Mouse (Mus musculus) stomach, embryonic 15.5 days (tissue): Measurements from ENCODE around the gene Nat8f1. TPM values are rescaled to one million over a fixed set of nuclear protein-coding genes. Genes with fewer than 3 reads are reported as not detected.
"Not testable (repeated sequence)": the region's sequence is repeated elsewhere in the genome, so short reads cannot be mapped to it uniquely, and the experiment has no call there.

ENCODE experiments used
- ATAC-seq: fragments of 200-750 bp; cut with Nextera tagmentation; 2 replicates; pipeline ENCODE4 v1.8.0; 2017; ENCODE audit warnings: low read depth, moderate number of reproducible peaks, moderate TSS enrichment; ENCODE audit not compliant: insufficient read depth, low FRiP score
- H3K27ac ChIP-seq: fragments of 300-500 bp; sonication (generic); 2 replicates; pipeline ENCODE4 v1.5.1; 2015; ENCODE audit warnings: mild to moderate bottlenecking, inconsistent platforms
- H3K27me3 ChIP-seq: fragments of 300-500 bp; sonication (generic); replicated peaks from 2 replicates; pipeline ENCODE4 v1.6.1; 2015; ENCODE audit warnings: inconsistent platforms
- H3K36me3 ChIP-seq: fragments of 300-500 bp; sonication (generic); 2 replicates; pipeline ENCODE4 v1.6.1; 2015; ENCODE audit warnings: inconsistent platforms
- H3K4me1 ChIP-seq: fragments of 300-500 bp; sonication (generic); 2 replicates; pipeline ENCODE4 v1.6.1; 2015; ENCODE audit warnings: inconsistent platforms
- H3K4me2 ChIP-seq: fragments of 300-500 bp; sonication (generic); 2 replicates; pipeline ENCODE4 v1.6.1; 2015; ENCODE audit warnings: mild to moderate bottlenecking, inconsistent platforms
- H3K4me3 ChIP-seq: fragments of 300-500 bp; sonication (generic); replicated peaks from 2 replicates; pipeline ENCODE4 v1.5.1; 2015; ENCODE audit warnings: inconsistent platforms
- H3K9ac ChIP-seq: fragments of 300-500 bp; sonication (generic); 2 replicates; pipeline ENCODE4 v1.6.1; 2015; ENCODE audit warnings: inconsistent platforms
- H3K9me3 ChIP-seq: fragments of 300-500 bp; sonication (generic); 2 replicates; pipeline ENCODE4 v1.6.1; 2016; ENCODE audit warnings: inconsistent platforms
- WGBS: fragments of 180-500 bp; shearing (Covaris S2); methylation state at CpG from one replicate; pipeline ENCODE4 v1.1.7; 2015; 5-methylcytosine and 5-hydroxymethylcytosine counted together
- polyA plus RNA-seq: library from polyadenylated mRNA; unstranded; fragments of >200 nt; fragmentation: Nextera tagmentation; extraction: Ambion mirVana; gene quantifications from 2 replicates; pipeline ENCODE4 v1.2.1, GENCODE M21; 2015

Nat8f1 gene
- polyA plus RNA-seq, 1 experiment from 2014 or later = 6.7 TPM

DNA sequence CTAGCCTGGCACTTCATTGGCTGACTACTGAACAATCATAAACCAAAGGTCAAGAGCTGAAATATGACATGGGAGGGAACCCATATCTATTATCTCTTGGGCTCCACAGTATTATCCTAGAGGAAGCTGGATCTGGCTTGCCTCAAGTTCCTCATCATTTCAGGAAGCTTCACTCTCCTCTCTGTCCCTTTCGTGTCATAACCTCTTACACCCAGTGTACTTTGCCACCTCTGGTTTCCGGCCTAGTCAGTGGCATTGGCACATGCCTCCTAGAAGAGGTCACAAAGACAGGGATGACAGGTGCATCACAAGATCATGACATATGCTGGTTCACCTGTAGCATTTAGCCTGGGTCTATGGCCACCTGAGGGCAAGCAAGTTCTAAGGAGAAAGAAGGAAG lies 13.2 kb downstream of the Nat8f1 start:
- no peaks in the 10 kb centered on the region for H3K27me3 ChIP-seq
- 80% methylated on average over 2 of the region's 2 CpGs for WGBS
- no peak overlapping the region for H3K27ac ChIP-seq

DNA sequence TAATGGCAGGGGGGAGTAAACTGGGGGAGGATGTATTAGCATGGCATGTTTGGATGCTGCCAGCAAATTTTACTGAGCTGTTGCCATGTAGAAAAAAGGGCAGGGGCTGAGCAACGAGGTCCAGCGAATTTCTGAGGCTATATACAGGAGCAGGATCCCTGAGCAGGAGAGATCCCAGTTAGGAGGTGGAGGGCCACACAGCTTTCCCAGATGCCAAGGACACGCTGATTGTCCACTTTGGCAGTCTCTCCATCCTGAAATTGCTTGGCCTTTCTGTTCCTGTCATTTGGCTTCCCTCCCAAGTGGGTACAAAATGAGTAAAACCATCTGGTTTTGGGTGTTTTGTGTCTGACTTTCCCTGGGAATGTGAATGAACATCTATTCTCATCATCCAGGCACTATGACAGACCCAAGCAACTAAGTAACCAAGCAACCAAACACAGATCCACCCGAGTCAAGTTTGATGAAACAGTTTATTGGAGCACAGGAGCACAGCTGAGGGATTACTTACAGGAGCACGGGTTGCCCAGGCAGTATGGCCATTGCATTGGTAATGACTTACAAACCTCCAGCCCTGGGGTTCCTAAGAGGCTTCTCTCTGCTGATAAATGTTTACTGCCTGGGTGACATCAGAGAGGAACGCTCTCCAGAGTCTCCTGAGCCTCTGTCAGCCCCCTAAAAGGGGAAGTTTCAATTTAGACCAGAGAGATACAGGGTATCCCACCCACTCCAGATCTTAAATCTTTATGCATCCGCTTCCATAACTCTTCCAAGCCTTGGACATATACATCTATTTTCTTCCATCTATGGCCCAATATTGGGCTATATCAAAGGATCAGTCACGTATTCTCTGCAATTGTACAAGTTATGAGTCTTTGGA lies 16.7 kb downstream of the Nat8f1 start:
- not testable (repeated sequence) for H3K4me2 ChIP-seq, H3K4me3 ChIP-seq, H3K27me3 ChIP-seq, H3K9ac ChIP-seq, H3K9me3 ChIP-seq, H3K27ac ChIP-seq, H3K36me3 ChIP-seq, H3K4me1 ChIP-seq, ATAC-seq
- WGBS = 68% methylated on average over 7 of the region's 8 CpGs

More for the DNA sequence above, 13.2 kb downstream of the Nat8f1 start:
- Histone ChIP-seq H3K9me3 (no peaks in the 10 kb centered on the region), H3K4me2 (no peak overlapping the region), H3K9ac (no peak overlapping the region), H3K36me3 (no peaks in the 10 kb centered on the region), H3K4me3 (no peak overlapping the region), H3K4me1 (no peaks in the 10 kb centered on the region)
- no peak for ATAC-seq

DNA sequence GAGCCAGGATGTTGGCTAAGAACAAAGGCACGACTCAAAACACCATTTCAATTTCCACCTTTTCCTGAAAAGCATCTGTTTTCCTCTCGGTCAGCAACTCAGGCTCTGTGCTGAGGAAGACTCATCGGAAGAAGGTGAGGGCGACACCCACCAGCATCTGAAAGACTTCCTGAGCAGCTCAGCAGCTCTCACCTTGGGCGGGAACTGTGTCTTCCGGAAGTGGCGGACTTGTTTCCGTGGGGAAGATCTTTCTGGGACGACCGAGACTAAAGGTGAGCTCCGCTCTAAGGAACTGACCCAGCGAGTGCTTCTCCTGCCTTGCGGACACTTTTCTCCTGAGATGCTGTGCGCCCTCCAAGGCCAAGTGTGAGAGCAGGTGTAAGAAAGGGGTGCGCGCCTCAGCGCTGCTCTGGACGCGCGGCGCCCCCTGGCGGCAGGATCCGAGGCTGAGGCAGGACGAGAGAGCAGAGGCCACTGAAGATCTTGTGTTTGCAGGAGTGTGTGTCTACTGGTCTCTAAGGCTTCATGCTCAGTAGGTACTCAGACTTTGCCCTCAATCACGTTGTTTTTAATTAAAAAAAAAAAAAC lies 20.3 kb downstream of the Nat8f1 start:
- WGBS = 71% methylated on average over 25 of the region's 25 CpGs
- not testable (repeated sequence) for ATAC-seq

DNA sequence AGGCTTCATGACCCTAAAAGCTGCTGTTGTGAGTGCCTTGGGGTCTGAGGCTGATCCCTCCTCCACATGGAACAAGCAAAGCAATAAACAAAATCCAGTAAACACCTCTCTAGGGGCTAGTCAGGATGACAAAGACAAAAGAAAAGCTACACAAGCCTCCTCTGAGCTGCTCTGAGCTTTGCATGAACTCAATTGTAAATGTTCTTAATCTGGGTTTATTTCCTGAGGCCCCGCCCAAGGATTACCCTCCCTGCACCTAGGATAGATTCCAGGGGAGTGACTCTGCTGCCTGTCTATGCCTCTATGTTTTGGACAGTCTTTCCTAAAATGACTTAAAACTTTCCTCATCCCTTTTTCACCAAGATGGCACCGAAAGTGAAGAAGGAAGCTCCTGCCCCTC lies 26.5 kb downstream of the Nat8f1 start:
- Histone ChIP-seq H3K9ac (no peak overlapping the region), H3K4me2 (no peak overlapping the region), H3K4me3 (no peak overlapping the region), H3K36me3 (no peaks in the 10 kb centered on the region), H3K27ac (no peak overlapping the region), H3K9me3 (no peaks in the 10 kb centered on the region), H3K4me1 (no peaks in the 10 kb centered on the region), H3K27me3 (no peaks in the 10 kb centered on the region)
- ATAC-seq = no peak
- 85% methylated on average over 2 of the region's 2 CpGs for whole genome bisulfite sequencing

More for the DNA sequence above, 20.3 kb downstream of the Nat8f1 start:
- H3K27me3 ChIP-seq, H3K4me3 ChIP-seq, H3K4me1 ChIP-seq, H3K4me2 ChIP-seq, H3K36me3 ChIP-seq, H3K9ac ChIP-seq, H3K9me3 ChIP-seq, H3K27ac ChIP-seq: not testable (repeated sequence)

DNA sequence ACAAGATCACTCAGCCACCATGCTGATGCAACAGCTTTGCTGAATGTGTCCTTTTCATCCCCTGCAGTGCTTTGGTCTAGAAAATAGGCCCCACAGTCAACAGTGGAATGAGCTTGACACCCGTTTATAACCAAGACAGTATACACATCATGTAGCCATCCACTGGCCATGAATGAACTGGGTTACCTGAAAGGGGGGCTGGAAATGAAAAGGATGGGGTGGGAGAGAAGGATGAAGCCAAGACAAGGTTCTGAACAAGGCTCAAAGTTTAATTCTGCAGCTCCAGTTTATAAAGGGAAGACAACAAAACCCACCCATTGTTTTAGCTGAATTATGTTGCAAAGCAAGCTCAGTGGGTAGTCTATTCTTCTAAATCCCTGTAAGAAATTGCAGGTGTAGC lies 31.2 kb downstream of the Nat8f1 start:
- 86% methylated on average over 1 of the region's 1 CpGs for WGBS
- Histone ChIP-seq H3K27me3 (no peaks in the 10 kb centered on the region), H3K4me3 (no peak overlapping the region), H3K4me1 (no peaks in the 10 kb centered on the region), H3K36me3 (no peaks in the 10 kb centered on the region), H3K4me2 (no peak overlapping the region), H3K27ac (no peak overlapping the region), H3K9ac (no peak overlapping the region), H3K9me3 (peaks cover 10% of the 10 kb centered on the region; the same call in 1 of the 2 replicates)
- ATAC-seq = no peak

DNA sequence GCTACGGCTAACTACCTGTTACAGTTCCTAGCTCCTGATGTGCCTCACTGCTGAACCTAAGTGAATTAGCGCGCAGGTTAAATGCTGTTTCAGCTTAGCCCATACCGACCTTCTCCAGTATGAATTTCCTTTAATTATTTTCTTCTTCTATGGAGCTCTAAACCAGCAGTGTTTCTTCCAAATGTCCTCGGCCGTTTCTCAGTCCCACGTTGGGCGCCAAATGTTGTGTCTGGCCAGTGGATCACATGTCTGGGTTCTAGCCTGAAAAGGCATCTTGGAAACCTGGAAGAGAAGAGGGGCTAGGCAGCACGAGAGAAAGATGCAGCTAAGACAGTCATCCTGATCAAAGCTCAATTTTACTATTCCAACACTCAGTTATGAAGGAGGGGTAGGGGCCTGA lies 32.2 kb downstream of the Nat8f1 start:
- ATAC-seq, H3K36me3 ChIP-seq, H3K4me1 ChIP-seq, H3K9ac ChIP-seq, H3K9me3 ChIP-seq, H3K27ac ChIP-seq, H3K4me3 ChIP-seq, H3K27me3 ChIP-seq, H3K4me2 ChIP-seq: not testable (repeated sequence)
- 92% methylated on average over 9 of the region's 9 CpGs for WGBS

DNA sequence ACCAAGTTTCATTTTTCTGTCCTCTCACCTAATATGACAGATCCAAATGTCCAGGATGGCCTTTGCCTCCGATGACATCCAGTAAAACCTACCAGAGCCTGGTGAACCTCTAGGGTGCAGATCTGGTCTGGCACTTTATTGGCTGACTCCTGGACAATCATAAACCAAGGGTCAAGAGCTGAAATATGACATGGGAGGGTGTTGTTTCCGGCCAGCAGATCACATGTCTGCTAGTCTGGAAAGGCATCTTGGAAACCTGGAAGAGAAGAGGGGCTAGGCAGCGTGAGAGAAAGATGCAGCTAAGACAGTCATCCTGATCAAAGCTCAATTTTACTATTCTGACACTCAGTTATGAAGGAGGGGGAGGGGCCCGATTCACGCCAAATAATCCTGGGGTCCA lies 46.5 kb downstream of the Nat8f1 start, which contains the start of gene Nat8f2:
Gene Nat8f2, minus strand, starts transcription at position 153 of the 400 bp plus-strand sequence.
- H3K9ac ChIP-seq, H3K36me3 ChIP-seq, H3K9me3 ChIP-seq, H3K27me3 ChIP-seq, H3K4me1 ChIP-seq, H3K4me3 ChIP-seq, ATAC-seq, H3K4me2 ChIP-seq, H3K27ac ChIP-seq: not testable (repeated sequence)
- WGBS = 68% methylated on average over 5 of the region's 5 CpGs

DNA sequence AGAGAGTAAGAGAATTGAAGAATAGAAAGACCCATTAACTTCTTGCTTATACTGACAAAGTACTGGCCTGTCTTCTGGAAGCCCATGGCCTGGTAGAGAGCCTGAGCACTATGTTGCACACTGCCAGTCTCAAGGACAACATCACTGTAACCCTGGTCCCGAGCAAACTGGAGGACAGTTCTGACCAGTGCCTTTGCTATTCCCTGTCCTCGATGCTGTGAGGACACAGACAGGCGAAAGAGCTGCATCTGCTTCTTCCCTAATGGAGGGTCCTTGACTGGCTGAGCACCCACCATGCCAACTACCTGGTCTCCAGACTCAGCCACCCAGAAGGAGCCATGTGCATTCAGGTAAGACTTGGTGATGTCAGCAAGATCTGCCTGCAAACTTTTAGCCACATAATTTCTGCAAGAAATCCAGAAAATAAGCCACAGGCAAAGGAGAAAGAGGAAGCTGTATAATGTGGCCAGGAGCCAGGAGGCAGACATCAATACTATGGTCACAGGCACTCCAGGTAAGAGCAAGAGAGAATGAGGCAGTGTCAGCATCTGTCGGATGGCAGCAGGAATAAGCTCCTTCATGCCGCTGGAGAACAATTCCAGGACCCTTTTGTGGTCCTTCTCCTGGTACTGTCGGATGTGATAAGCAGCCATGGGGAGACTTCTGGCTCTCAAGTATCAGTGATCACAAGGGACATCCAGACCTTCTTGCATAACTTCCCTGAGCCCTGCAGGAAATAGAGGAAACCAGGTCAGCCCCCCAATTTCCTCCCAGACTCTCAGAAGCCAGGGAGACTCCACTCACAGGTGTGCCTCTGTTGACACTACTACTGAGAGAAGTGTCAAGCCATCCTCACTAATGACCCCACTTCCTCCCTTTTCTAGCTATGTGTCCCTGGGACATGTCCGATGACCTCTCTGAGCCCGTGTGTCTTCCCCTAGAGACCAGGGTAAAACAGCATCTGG lies 47.5 kb downstream of the Nat8f1 start:
- no peak for ATAC-seq
- no peaks in the 10 kb centered on the region for H3K27me3 ChIP-seq
- no peaks in the 10 kb centered on the region for H3K9me3 ChIP-seq
- H3K36me3 ChIP-seq = no peaks in the 10 kb centered on the region
- H3K4me1 ChIP-seq = no peaks in the 10 kb centered on the region
- no peak overlapping the region for H3K27ac ChIP-seq
- WGBS = 80% methylated on average over 8 of the region's 8 CpGs
- H3K4me2 ChIP-seq = no peak overlapping the region
- H3K4me3 ChIP-seq = no peak overlapping the region
- no peak overlapping the region for H3K9ac ChIP-seq

DNA sequence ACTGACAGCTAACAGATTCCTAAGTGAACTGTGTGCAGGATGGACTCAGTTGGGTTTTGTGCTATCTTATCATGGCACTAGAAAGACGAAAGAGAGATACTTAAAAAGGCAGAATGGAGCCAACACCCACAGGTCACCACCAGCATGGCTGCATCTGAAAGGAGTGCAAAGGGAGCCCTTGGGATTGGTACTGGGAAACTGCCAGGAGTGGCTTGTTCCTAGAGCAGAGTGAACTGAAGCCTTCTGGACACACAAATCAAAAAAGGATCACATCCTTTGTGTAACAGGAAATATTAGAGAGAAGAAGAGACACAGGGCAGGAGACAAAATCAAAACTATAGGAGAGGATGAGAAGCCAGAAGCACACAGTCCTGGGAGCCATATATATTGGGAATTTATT lies 48.5 kb downstream of the Nat8f1 start:
- H3K27ac ChIP-seq, H3K4me3 ChIP-seq, H3K4me1 ChIP-seq, H3K9me3 ChIP-seq, ATAC-seq, H3K9ac ChIP-seq, H3K4me2 ChIP-seq, H3K36me3 ChIP-seq, H3K27me3 ChIP-seq: not testable (repeated sequence)
- 65% methylated on average over 1 of the region's 1 CpGs for WGBS

DNA sequence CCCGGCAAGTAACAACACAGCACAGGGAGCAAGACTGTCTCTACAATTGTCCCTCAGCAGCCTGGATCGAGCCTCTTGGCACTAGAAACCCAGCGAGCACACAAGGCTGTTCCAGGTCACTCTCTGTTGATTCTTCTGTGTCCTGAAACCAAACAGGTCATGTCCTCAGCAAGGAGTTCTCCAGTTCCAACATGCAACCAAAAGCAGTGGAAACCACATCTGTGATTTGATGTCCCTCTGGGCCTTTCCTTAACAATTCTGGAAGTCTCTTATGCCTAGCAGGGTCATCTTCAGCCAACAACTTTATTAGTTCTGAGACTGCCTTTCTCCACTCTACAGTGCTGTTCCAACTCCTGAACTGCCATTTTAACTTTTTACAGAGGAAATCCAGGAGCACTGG lies 49.3 kb downstream of the Nat8f1 start:
- ATAC-seq, H3K4me3 ChIP-seq, H3K27me3 ChIP-seq, H3K4me2 ChIP-seq, H3K36me3 ChIP-seq, H3K9ac ChIP-seq, H3K9me3 ChIP-seq, H3K4me1 ChIP-seq, H3K27ac ChIP-seq: not testable (repeated sequence)
- 81% methylated on average over 3 of the region's 3 CpGs for WGBS

DNA sequence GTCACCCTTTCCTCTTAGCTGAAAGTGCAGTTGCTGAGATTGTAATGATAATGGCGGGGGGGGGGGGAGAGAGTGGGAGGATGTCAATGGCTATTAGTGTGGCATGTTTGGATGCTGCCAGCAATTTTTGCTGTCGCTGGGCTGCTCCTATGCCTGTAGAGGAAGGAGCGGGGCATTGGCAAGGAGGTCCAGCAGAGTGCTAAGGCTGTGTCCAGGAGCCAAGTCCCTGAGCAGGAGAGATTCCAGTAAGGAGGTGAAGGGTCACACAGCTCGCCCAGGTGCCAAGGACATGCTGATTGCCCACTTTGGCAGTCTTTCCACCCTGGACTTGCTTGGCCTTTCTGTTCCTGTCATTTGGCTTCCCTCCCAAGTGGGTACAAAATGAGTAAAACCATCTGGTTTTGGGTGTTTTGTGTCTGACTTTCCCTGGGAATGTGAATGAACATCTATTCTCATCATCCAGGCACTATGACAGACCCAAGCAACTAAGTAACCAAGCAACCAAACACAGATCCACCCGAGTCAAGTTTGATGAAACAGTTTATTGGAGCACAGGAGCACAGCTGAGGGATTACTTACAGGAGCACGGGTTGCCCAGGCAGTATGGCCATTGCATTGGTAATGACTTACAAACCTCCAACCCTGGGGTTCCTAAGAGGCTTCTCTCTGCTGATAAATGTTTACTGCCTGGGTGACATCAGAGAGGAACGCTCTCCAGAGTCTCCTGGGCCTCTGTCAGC lies 50.4 kb downstream of the Nat8f1 start:
- not testable (repeated sequence) for H3K9ac ChIP-seq, H3K27me3 ChIP-seq, H3K9me3 ChIP-seq, H3K4me2 ChIP-seq, H3K36me3 ChIP-seq, H3K4me1 ChIP-seq, H3K27ac ChIP-seq, ATAC-seq, H3K4me3 ChIP-seq
- WGBS = 54% methylated on average over 6 of the region's 7 CpGs
